Mouse (Mus musculus): ENCODE results near the gene Atg7.

DNA sequence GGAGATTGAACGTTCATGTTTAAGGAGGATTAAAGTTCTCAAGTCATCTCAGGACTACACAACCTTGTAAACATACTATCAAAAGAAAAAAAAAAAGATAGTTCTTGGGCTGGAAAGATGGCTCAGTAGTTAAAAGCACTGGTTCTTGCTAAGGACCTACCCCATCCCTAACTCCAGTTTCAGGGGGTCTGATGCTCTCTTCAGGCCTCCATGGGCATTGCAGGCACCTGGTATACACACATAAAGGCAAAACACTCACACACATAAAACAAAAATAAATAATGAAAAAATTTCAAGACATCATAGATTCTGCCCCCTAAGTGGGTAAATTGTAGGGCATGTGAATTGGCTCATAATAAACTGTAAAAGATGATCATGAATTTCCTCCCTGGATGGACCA lies 42.5 kb downstream of the Atg7 start:
- no peak for TF ChIP-seq CTCF (IDR thresholded peaks at IDR 0.05; ENCODE audit: extremely low read depth, insufficient read length, insufficient replicate concordance, low read depth, low read length)
- TF ChIP-seq POLR2A (IDR thresholded peaks at IDR 0.05; ENCODE audit: low read depth, low read length) = no peak

All from small intestine, adult 2 months (tissue).